Mouse (Mus musculus): ENCODE results near the gene Rhoq.

DNA sequence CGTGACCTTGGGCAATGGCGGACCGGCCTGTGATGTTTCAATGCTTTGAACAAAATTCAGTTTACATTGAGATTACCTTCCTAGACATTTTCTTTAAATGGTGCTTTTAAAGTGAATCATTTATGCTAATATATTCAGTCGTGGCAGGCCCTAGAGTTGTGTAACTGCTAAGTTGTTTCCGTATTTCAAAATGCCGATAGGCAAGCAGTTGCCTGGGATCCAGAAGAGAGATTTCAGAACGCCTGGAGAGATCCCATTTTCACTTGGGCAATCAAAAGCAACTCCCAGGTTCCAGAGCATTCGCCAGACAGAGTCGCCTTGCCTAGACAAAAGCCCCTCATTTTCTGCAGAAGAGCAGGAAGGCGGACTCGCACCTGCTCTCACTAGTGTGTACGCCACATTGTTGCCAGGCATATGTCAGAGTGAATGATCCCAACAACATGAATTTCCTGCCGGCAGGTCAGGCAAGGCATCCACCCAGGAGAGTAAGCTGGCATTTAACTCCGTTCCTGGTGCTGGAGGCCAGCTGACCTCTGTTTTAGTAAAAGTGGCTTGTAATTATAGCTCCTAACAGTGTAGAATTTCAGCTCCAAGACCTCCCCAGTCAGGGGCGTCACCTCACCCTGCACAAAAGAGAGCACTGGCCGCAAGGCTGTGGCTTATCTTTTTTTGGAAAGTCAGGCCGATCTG lies 23.7 kb downstream of the Rhoq start:
- TF ChIP-seq POLR2A (IDR thresholded peaks at IDR 0.05; ENCODE audit: borderline replicate concordance, low read depth, low read length) (no peak), CTCF (IDR thresholded peaks at IDR 0.05; ENCODE audit: low read depth, low read length) (no peak)
